Mouse (Mus musculus) kidney, postnatal 0 days (tissue): ENCODE data around the gene Hist3h2a. TPM values are rescaled to one million over a fixed set of nuclear protein-coding genes. Genes with fewer than 3 reads are reported as not detected.

Experiments
- ATAC-seq: fragments of 200-750 bp; cut with Nextera tagmentation; replicated peaks from 2 replicates; pipeline ENCODE4 v1.8.0; 2017; ENCODE audit warnings: low read depth, moderate number of reproducible peaks, moderate TSS enrichment, moderate library complexity; ENCODE audit not compliant: low FRiP score
- DNase-seq: peaks from one replicate; pipeline ENCODE4 v3.0.0-alpha.2; 2016; ENCODE audit warnings: low spot score
- H3K27ac ChIP-seq: fragments of 300-500 bp; sonication (generic); 2 replicates; pipeline ENCODE4 v1.5.1; 2014; ENCODE audit warnings: mild to moderate bottlenecking
- H3K27me3 ChIP-seq: fragments of 300-500 bp; sonication (generic); 2 replicates; pipeline ENCODE4 v1.6.1; 2014; ENCODE audit warnings: low read length, mixed read lengths; ENCODE audit not compliant: insufficient read depth
- H3K36me3 ChIP-seq: fragments of 300-500 bp; sonication (generic); 2 replicates; pipeline ENCODE4 v1.6.1; 2014; ENCODE audit warnings: low read length, mixed read lengths; ENCODE audit not compliant: insufficient read depth
- H3K4me1 ChIP-seq: fragments of 300-500 bp; sonication (generic); replicated peaks from 2 replicates; pipeline ENCODE4 v1.6.1; 2014; ENCODE audit warnings: antibody characterized with exemption, low read length, mixed read lengths; ENCODE audit not compliant: insufficient read depth
- H3K4me2 ChIP-seq: fragments of 300-500 bp; sonication (generic); 2 replicates; pipeline ENCODE4 v1.6.1; 2014; ENCODE audit warnings: mild to moderate bottlenecking, low read length, moderate library complexity, mixed read lengths
- H3K4me3 ChIP-seq: fragments of 300-500 bp; sonication (generic); replicated peaks from 2 replicates; pipeline ENCODE4 v1.5.1; 2014; ENCODE audit warnings: low read depth, low read length
- H3K9ac ChIP-seq: fragments of 300-500 bp; sonication (generic); 2 replicates; pipeline ENCODE4 v1.6.1; 2014; ENCODE audit warnings: low read depth, low read length
- H3K9me3 ChIP-seq: fragments of 300-500 bp; sonication (generic); replicated peaks from 2 replicates; pipeline ENCODE4 v1.6.1; 2016; ENCODE audit warnings: low read length, inconsistent platforms, mixed read lengths
- CTCF ChIP-seq: IDR thresholded peaks from 2 replicates; pipeline ENCODE4 v1.5.1; 2016; ENCODE audit warnings: antibody characterized with exemption, low read depth, mild to moderate bottlenecking, moderate library complexity
- WGBS: fragments of 180-500 bp; shearing (Covaris S2); extraction: QIAGEN DNeasy Blood & Tissue Kit; methylation state at CpG from one replicate; pipeline ENCODE4 v1.1.7; 2014; 5-methylcytosine and 5-hydroxymethylcytosine counted together
- polyA plus RNA-seq: library from polyadenylated mRNA; unstranded; fragments of >200 nt; fragmentation: Nextera tagmentation; extraction: Ambion mirVana; gene quantifications from 2 replicates; pipeline ENCODE4 v1.2.1, GENCODE M21; 2015

Hist3h2a gene
- polyA plus RNA-seq, 1 experiment from 2014 or later: 40.9 TPM

GRCm38 (mm10) chr11:58917745-58918366 is 36.6 kb upstream of the Hist3h2a start, which contains the start of gene Btnl10:
TSS of gene Btnl10 (plus strand) at chr11:58917908.
- H3K9me3 ChIP-seq: no peaks in the 10 kb centered on the region
- peaks cover 6% of the 10 kb centered on the region; the same call in 1 of the 2 replicates for H3K4me1 ChIP-seq
- H3K4me3 ChIP-seq: no peak within 1 kb of the TSS
- DNase-seq (no peak), ATAC-seq (no peak)
- WGBS: 75% methylated on average over 12 of the region's 12 CpGs
- H3K27me3 ChIP-seq: no peaks in the 10 kb centered on the region
- no peak within 1 kb of the TSS for H3K9ac ChIP-seq
- TF ChIP-seq CTCF: no peak
- H3K4me2 ChIP-seq: no peak within 1 kb of the TSS
- H3K27ac ChIP-seq: no peak within 1 kb of the TSS
- H3K36me3 ChIP-seq: no peaks in the 10 kb centered on the region

DNA sequence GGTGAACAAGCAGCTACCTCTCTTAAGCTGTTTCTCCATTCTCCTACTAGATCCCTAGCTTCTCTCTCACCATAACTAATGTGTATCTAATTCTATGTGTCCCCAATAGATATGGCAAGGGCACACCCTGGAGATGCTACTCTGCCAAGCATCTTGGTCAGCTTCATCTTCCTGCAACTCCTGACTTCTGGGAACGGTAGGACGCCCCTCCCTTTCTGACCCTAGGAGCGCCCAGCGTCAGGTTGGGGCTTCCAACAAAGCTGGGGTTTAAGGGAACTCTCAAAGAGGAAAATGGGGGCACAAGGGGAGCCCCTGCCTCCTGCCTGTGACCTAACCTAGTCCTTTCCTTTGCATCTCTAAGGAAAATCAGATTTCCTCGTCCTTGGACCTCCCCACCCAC is 35.7 kb upstream of the Hist3h2a start:
- Histone ChIP-seq H3K9me3 (no peaks in the 10 kb centered on the region), H3K27me3 (no peaks in the 10 kb centered on the region), H3K36me3 (no peaks in the 10 kb centered on the region), H3K4me1 (peaks cover 6% of the 10 kb centered on the region; the same call in 1 of the 2 replicates), H3K4me3 (no peak overlapping the region), H3K9ac (no peak overlapping the region), H3K27ac (no peak overlapping the region), H3K4me2 (no peak overlapping the region)
- no peak for DNase-seq
- TF ChIP-seq CTCF: no peak
- 80% methylated on average over 5 of the region's 5 CpGs for WGBS
- ATAC-seq: no peak

DNA sequence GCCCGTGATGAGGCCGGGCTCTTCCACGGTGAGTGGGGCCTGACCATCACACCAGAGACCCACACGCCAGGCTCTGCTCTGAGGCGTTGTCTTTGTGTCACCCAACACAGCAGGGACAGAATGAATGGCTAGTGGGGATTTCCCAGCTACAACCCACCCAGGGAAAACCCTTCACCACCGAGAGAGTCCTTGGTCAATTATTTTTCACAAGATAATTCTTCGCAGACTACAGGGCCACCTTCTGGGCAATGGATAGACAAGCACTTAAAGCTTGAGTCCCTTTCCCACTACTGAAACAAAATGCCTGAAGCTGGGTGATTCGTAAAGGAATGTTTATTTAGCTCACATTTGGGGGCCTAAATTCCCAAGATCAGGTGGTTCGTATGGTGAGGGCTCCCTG is 32.1 kb upstream of the Hist3h2a start:
- ATAC-seq (no peak), DNase-seq (no peak)
- Histone ChIP-seq H3K27me3 (no peaks in the 10 kb centered on the region), H3K9ac (no peak overlapping the region), H3K36me3 (no peaks in the 10 kb centered on the region), H3K4me2 (no peak overlapping the region), H3K9me3 (no peaks in the 10 kb centered on the region), H3K4me3 (no peak overlapping the region), H3K27ac (no peak overlapping the region), H3K4me1 (no peaks in the 10 kb centered on the region)
- no peak for TF ChIP-seq CTCF
- 76% methylated on average over 9 of the region's 9 CpGs for WGBS

DNA sequence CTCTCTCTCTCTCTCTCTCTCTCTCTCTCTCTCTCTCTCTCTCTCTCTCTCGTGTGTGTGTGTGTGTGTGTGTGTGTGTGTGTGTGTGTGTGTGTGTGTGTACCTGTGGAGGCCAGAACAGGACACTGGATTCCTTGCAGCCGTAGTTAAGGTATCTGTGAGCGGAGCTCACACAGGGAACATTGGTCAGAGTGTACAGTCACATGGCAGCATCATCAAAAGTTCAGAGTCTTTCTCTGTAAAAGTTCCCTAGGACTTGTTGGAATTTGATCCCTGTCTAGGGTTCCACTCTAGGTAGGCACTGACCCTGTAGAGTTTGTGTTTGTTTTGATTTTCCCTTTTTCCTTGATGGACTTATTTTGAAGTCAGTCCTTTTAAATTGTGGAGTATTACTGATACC is 27.8 kb upstream of the Hist3h2a start:
- Histone ChIP-seq H3K4me2 (no peak overlapping the region), H3K36me3 (0 out of 2 replicates have a peak, but pooled peaks cover 4% of the 10 kb centered on the region), H3K27ac (no peak overlapping the region), H3K27me3 (no peaks in the 10 kb centered on the region), H3K9ac (no peak overlapping the region), H3K4me3 (no peak overlapping the region), H3K4me1 (0 out of 2 replicates have a peak, but pooled peaks cover 6% of the 10 kb centered on the region), H3K9me3 (no peaks in the 10 kb centered on the region)
- ATAC-seq (no peak; the same call in 1 of the 2 replicates), DNase-seq (no peak)
- no peak for TF ChIP-seq CTCF
- 52% methylated on average over 2 of the region's 3 CpGs for WGBS

- WGBS: 55% methylated on average over 2 of the region's 2 CpGs
- 0 out of 2 replicates have a peak, but pooled peaks cover 6% of the 10 kb centered on the region for H3K4me1 ChIP-seq
- H3K36me3 ChIP-seq: peaks cover 7% of the 10 kb centered on the region; the same call in 1 of the 2 replicates
- no peak overlapping the region for H3K4me2 ChIP-seq
- no peak overlapping the region for H3K27ac ChIP-seq
- DNase-seq: no peak
- no peak overlapping the region for H3K4me3 ChIP-seq
- no peak for ATAC-seq
- TF ChIP-seq CTCF: no peak
- no peaks in the 10 kb centered on the region for H3K9me3 ChIP-seq
- no peak overlapping the region for H3K9ac ChIP-seq
- H3K27me3 ChIP-seq: no peaks in the 10 kb centered on the region
Observed at GRCm38 (mm10) chr11:58927053-58927452, 27.4 kb upstream of the Hist3h2a start.

- Histone ChIP-seq H3K4me2 (peak overlapping the region; percentile 49), H3K9ac (peak overlapping the region; percentile 29; the same call in 1 of the 2 replicates), H3K9me3 (no peaks in the 10 kb centered on the region), H3K36me3 (peaks cover 13% of the 10 kb centered on the region), H3K27me3 (no peaks in the 10 kb centered on the region), H3K4me1 (0 out of 2 replicates have a peak, but pooled peaks cover 6% of the 10 kb centered on the region), H3K4me3 (peak overlapping the region; percentile 13; the same call in 1 of the 2 replicates), H3K27ac (peak overlapping the region; percentile 78)
- WGBS: 29% methylated on average over 20 of the region's 20 CpGs
- DNase-seq (peak; percentile 88), ATAC-seq (peak; percentile 71)
- TF ChIP-seq CTCF: peak; percentile 89
Observed at GRCm38 (mm10) chr11:58927790-58928651, 26.5 kb upstream of the Hist3h2a start.
